Mouse (Mus musculus) heart, embryonic 11.5 days (tissue): Measurements from ENCODE around the gene Sdcbp2. TPM values are rescaled to one million over a fixed set of nuclear protein-coding genes. Genes with fewer than 3 reads are reported as not detected.
A peak's percentile ranks its signal among the peaks of the same experiment; 100 is the strongest.

Source experiments
- ATAC-seq: fragments of 200-750 bp; cut with Nextera tagmentation; replicated peaks from 2 replicates; pipeline ENCODE4 v1.8.0; 2017; ENCODE audit warnings: moderate library complexity; ENCODE audit not compliant: insufficient number of reproducible peaks, low FRiP score, low TSS enrichment
- H3K27ac ChIP-seq: fragments of 300-500 bp; sonication (generic); 2 replicates; pipeline ENCODE4 v1.5.1; 2014; ENCODE audit warnings: mild to moderate bottlenecking, low read depth, low read length
- H3K27me3 ChIP-seq: fragments of 300-500 bp; sonication (generic); 2 replicates; pipeline ENCODE4 v1.6.1; 2014; ENCODE audit warnings: mild to moderate bottlenecking, low read length, mixed read lengths; ENCODE audit not compliant: control insufficient read depth, insufficient read depth
- H3K36me3 ChIP-seq: fragments of 300-500 bp; sonication (generic); 2 replicates; pipeline ENCODE4 v1.6.1; 2014; ENCODE audit warnings: mild to moderate bottlenecking, low read length, moderate library complexity, mixed read lengths; ENCODE audit not compliant: control insufficient read depth, insufficient read depth
- H3K4me1 ChIP-seq: fragments of 300-500 bp; sonication (generic); 2 replicates; pipeline ENCODE4 v1.6.1; 2014; ENCODE audit warnings: low read length; ENCODE audit not compliant: control insufficient read depth, insufficient read depth
- H3K4me2 ChIP-seq: fragments of 300-500 bp; sonication (generic); 2 replicates; pipeline ENCODE4 v1.6.1; 2014; ENCODE audit warnings: mild to moderate bottlenecking, moderate library complexity
- H3K4me3 ChIP-seq: fragments of 300-500 bp; sonication (generic); 2 replicates; pipeline ENCODE4 v1.5.1; 2014; ENCODE audit warnings: low read depth, low read length
- H3K9ac ChIP-seq: fragments of 300-500 bp; sonication (generic); 2 replicates; pipeline ENCODE4 v1.6.1; 2014; ENCODE audit warnings: mild to moderate bottlenecking, low read depth, low read length, moderate library complexity
- H3K9me3 ChIP-seq: fragments of 300-500 bp; sonication (generic); replicated peaks from 2 replicates; pipeline ENCODE4 v1.6.1; 2016; ENCODE audit warnings: low read length; ENCODE audit not compliant: control insufficient read depth
- WGBS: fragments of 180-500 bp; shearing (Covaris S2); extraction: QIAGEN DNeasy Blood & Tissue Kit; methylation state at CpG from one replicate; pipeline ENCODE4 v1.1.7; 2014; ENCODE audit not compliant: insufficient replicate concordance; 5-methylcytosine and 5-hydroxymethylcytosine counted together
- polyA plus RNA-seq: library from polyadenylated mRNA; unstranded; fragments of >200 nt; fragmentation: Nextera tagmentation; extraction: Ambion mirVana; gene quantifications from 2 replicates; pipeline ENCODE4 v1.2.1, GENCODE M21; 2014

Gene Sdcbp2
- polyA plus RNA-seq, 1 experiment from 2014 or later, result 0.70 TPM

DNA sequence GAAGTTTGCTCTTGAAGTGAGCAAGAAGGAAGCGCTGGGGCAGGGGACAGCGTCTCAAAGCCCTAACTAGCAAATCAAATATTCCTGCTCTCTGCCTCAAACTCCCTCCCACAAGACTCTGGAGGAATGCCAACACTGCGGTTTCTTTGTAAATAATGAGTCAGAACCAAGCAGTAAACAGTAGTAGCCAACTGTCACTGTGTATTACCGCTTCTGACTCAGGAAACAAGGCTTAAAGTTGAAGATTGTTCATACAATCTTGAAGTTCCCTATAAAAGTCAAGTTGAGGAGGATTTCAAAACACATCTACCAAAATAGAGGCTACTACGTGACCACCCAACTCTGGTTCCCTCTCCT lies 35.8 kb upstream of the Sdcbp2 start:
- no peaks in the 10 kb centered on the region for H3K36me3 ChIP-seq
- no peak overlapping the region for H3K9ac ChIP-seq
- 70% methylated on average over 5 of the region's 5 CpGs for whole genome bisulfite sequencing
- H3K4me2 ChIP-seq, result no peak overlapping the region
- H3K27ac ChIP-seq, result no peak overlapping the region
- H3K4me3 ChIP-seq, result no peak overlapping the region
- peaks cover 4% of the 10 kb centered on the region for H3K4me1 ChIP-seq
- H3K9me3 ChIP-seq, result no peaks in the 10 kb centered on the region
- H3K27me3 ChIP-seq, result no peaks in the 10 kb centered on the region
- no peak for ATAC-seq

DNA sequence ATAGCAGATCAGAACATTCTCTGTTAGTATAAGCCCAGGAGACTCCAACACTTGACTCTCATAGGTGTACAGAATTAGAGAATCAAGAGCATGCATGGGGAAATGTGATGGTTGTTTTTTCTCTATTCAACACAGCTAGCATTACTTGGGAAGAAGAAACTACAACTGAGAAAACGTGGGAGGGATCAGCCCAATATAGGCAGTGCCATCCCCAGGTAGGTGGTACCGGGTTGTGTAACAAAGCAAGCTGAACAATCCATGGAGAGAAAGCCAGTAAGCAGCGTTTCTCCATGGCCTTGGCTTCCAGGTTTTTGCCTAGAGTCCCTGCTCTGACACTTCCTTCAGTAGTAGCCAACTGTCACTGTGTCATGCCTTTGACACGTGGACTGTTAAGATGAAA lies 33.8 kb upstream of the Sdcbp2 start:
- Histone ChIP-seq H3K9ac (no peak overlapping the region), H3K36me3 (no peaks in the 10 kb centered on the region), H3K4me2 (no peak overlapping the region), H3K4me1 (peaks cover 5% of the 10 kb centered on the region), H3K9me3 (no peaks in the 10 kb centered on the region), H3K27me3 (no peaks in the 10 kb centered on the region), H3K4me3 (no peak overlapping the region), H3K27ac (no peak overlapping the region)
- no peak for ATAC-seq
- 61% methylated on average over 4 of the region's 4 CpGs for WGBS

DNA sequence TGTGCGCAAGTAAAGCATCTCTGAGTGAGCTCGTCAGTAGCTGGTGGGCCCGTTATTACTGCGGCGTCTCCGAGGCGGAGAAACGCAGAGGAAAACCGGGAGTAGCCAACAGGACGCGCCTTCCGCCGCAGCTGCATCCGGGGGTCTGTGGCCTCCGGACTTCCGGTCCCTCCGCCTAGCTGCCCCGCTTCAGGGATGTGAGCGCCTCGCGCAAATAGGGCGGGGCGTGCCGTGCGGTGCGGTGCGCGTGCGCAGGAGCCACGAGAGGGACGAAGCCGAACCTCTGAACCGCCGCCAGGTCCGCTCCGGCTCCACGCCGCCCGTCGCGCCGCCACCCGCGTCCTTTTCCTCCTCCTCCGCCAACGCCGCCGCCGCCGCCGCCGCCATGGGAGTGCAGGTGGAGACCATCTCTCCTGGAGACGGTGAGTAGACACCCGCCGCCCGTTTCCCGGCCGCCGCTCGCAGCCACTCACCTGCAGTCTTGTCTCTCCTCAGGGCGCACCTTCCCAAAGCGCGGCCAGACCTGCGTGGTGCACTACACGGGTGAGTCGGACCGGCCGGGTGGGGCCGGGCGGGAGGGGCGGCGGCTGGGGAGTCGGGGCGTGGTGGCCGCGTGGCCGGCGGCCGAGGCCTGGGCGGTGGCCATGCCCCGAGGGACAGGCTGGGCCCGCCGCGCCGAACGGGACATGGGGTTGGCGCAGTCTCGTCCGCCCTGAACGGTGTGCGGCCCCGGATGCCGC lies 29.9 kb upstream of the Sdcbp2 start, which contains the start of gene Fkbp1a:
Gene Fkbp1a, plus strand, starts transcription at position 161 of the 740 bp plus-strand sequence.
- H3K27ac ChIP-seq, result peak within 1 kb of the TSS; percentile 97
- H3K4me3 ChIP-seq, result peak within 1 kb of the TSS; percentile 98
- under 1% methylated on average over 78 of the region's 93 CpGs for WGBS
- H3K4me1 ChIP-seq, result peaks cover 39% of the 10 kb centered on the region
- peak within 1 kb of the TSS; percentile 98 for H3K9ac ChIP-seq
- H3K27me3 ChIP-seq, result no peaks in the 10 kb centered on the region
- H3K36me3 ChIP-seq, result peaks cover 9% of the 10 kb centered on the region
- H3K4me2 ChIP-seq, result peak within 1 kb of the TSS; percentile 88
- H3K9me3 ChIP-seq, result no peaks in the 10 kb centered on the region
- peak; percentile 95 for ATAC-seq

DNA sequence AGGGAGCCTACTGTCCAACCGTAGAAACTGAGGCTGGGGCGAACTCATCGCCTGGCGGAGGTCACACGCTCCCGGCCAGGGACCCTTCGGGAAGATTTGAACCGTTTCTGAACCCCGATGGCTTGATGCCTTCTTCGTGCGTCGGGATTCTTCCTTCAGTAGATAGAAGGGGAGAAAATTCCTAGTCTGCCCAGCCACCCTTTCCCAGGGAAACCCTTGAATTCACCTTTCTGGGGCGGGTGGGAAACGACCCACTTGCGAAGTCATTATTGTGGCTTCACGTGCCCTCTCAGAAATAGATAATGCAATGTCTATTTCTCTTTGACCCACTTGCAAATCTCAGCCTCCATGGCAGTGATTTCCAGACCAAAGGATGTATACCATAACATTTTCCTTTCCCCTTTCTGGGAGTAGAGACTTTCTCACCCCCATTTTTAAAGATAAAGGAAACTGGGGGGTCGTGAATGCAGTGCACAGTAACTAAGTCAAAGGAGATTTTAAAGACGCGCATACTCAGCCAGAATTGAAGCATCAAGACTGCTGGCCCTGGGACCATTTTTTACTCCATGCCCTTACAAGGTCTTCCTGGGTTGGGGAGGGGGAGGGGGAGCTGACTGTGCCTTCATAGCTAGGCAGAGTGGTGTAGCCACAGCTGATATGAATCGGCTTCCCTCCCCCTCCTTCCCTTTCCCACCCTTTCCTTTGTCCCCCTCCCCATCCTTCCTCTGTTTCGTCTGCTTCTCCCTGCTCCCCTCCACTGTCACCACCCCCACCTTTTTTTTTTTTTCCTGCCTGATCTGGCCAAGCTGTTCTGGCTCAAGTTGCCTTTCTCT lies 29.1 kb upstream of the Sdcbp2 start:
- Histone ChIP-seq H3K4me1 (peaks cover 46% of the 10 kb centered on the region), H3K4me3 (peak overlapping the region; percentile 98), H3K27ac (peak overlapping the region; percentile 97), H3K9me3 (no peaks in the 10 kb centered on the region), H3K9ac (peak overlapping the region; percentile 98), H3K36me3 (peaks cover 16% of the 10 kb centered on the region), H3K27me3 (no peaks in the 10 kb centered on the region), H3K4me2 (peak overlapping the region; percentile 88)
- under 1% methylated on average over 21 of the region's 21 CpGs for WGBS
- ATAC-seq, result 0 out of 2 replicates have a peak, but pooled peaks have one; percentile 14

DNA sequence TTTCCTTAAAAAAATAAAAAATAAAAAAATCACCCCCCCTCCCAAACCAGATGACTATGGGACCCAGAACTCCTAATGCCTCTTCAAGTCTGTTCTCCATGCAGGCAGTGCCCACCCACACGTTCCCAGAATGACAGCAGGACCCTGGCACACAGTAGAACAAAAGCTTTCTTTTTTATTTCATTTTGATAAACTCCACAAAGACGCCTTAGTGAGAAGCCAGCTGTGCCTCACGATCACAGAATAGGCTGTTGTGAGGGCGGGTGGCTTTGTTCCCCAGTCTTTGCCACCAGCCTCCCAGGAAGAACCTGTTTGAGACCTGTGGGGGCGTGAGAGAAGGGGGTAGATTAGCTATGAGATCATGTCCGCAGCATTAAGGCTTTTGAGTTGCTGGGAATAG lies 27.7 kb upstream of the Sdcbp2 start:
- Histone ChIP-seq H3K4me2 (peak overlapping the region; percentile 88), H3K9me3 (no peaks in the 10 kb centered on the region), H3K9ac (peak overlapping the region; percentile 98; the same call in 1 of the 2 replicates), H3K36me3 (peaks cover 16% of the 10 kb centered on the region), H3K27me3 (no peaks in the 10 kb centered on the region), H3K4me3 (peak overlapping the region; percentile 98), H3K4me1 (peaks cover 56% of the 10 kb centered on the region), H3K27ac (peak overlapping the region; percentile 54; the same call in 1 of the 2 replicates)
- 52% methylated on average over 6 of the region's 6 CpGs for WGBS
- ATAC-seq, result no peak

DNA sequence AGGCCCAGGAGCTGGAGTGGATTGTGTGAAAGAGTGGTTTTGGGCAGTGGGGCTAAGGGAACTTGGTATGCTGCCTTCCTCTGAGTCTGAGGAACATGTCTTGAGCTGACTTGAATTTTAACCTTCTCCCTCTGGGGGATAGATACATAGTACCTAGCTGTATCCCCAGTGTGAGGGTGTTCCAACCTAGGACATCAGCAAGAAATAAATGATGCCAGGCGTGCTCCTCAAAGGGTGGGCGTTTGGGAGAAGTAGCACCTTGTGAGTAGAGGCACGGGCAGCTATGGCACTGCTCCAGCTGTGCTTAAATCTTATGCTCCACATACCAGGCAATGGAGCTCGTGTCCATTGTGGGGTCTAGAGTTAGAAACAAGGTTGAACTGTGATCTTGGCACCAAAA lies 25.9 kb upstream of the Sdcbp2 start:
- H3K4me2 ChIP-seq, result no peak overlapping the region

DNA sequence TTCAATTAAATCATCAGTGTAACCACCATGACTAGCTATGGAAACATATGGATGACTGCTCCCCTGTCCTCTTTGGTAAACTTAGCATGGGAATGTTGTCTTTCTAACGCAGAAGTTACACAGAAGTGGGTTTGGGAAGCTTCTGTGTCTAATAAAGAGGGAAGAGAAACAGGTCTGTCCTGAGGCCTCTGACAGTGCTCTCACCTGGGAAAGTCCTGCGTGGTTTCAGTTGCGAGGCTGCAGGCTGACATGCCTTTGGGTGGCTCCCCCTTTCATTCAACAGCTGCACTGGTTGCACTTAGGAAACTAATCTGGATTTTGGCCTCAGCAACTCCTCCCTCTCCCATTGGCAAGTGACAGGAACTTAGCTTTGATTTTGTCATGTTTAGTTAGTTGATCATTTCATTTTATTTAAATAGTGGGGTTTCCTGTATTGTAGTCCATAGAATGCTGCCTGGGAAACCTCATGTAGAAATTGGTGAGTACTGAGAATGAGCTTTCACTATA lies 22.8 kb upstream of the Sdcbp2 start:
- Histone ChIP-seq H3K9ac (no peak overlapping the region), H3K4me3 (no peak overlapping the region), H3K4me2 (no peak overlapping the region), H3K4me1 (peaks cover 58% of the 10 kb centered on the region), H3K27me3 (no peaks in the 10 kb centered on the region), H3K9me3 (no peaks in the 10 kb centered on the region), H3K27ac (0 out of 2 replicates have a peak overlapping the region, but pooled peaks have one; percentile 22), H3K36me3 (peaks cover 27% of the 10 kb centered on the region)
- WGBS, result 65% methylated on average over 3 of the region's 3 CpGs
- ATAC-seq, result no peak

More for the DNA sequence above, 25.9 kb upstream of the Sdcbp2 start:
- no peak overlapping the region for H3K9ac ChIP-seq
- no peak for ATAC-seq
- H3K4me1 ChIP-seq, result peaks cover 66% of the 10 kb centered on the region
- H3K27me3 ChIP-seq, result no peaks in the 10 kb centered on the region
- no peak overlapping the region for H3K4me3 ChIP-seq
- H3K27ac ChIP-seq, result no peak overlapping the region
- no peaks in the 10 kb centered on the region for H3K9me3 ChIP-seq
- 89% methylated on average over 4 of the region's 4 CpGs for WGBS
- H3K36me3 ChIP-seq, result peaks cover 22% of the 10 kb centered on the region

DNA sequence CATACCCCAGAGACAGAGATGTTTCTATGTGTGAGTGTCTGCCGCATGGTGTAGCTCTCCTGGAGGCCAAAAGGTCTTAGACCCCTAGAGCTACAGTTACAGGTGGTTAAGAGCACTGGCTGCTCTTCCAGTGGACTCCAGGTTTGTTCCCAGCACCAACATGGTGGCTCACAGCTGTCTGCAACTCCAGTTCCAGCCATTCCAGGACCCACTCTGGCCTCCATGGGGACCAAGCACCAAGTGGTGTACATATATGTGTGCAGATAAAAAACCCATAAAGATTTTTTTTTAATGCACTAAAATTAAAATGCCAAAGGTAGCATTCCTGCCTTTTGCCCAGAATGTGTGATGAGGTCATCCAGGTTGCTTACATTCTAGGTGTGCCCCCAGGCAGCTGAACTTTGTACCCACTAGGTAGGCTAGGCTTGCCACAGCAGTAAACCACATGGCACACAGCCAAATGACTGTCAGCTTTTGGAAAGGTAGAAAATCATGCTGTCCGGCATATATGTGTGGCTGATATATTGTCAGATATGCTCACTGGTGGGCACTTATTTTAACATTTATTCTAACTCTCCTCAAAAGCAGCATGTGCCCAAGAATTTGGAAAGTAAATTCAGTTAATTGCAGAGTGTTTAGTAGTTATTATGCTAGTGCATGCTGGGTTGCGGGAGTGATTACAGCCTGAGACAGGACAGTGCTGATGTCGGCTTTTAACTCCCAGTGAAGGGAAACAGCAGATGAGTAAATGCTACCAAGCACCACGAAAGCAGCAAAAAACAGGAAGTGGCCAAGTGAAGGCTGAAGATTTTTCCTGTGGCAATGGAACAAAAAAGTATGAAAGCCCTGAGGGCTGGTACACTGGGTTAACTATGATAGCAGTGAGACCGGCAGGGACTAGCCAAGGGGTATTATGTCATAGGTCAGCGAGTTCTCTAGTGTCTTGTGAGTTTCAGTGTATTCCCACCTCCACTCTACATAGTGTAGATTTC lies 9.2 kb upstream of the Sdcbp2 start:
- Histone ChIP-seq H3K4me1 (no peaks in the 10 kb centered on the region), H3K36me3 (peaks cover 30% of the 10 kb centered on the region), H3K27me3 (no peaks in the 10 kb centered on the region), H3K4me3 (no peak overlapping the region), H3K9me3 (no peaks in the 10 kb centered on the region), H3K9ac (no peak overlapping the region), H3K27ac (no peak overlapping the region), H3K4me2 (no peak overlapping the region)
- ATAC-seq, result no peak
- 75% methylated on average over 7 of the region's 7 CpGs for WGBS
